Mouse (Mus musculus) lung, postnatal 0 days (tissue): ENCODE measurements around the gene Clybl.

Experiments used
- CTCF ChIP-seq: IDR thresholded peaks from 2 replicates; pipeline ENCODE4 v1.5.1; 2016; ENCODE audit warnings: antibody characterized with exemption, mild to moderate bottlenecking
- EP300 ChIP-seq: IDR thresholded peaks from 2 replicates; pipeline ENCODE4 v1.6.1; 2016; ENCODE audit warnings: antibody characterized with exemption, mild to moderate bottlenecking, control low read depth

- no peak for TF ChIP-seq CTCF
- no peak for TF ChIP-seq EP300
Measured at GRCm38 (mm10) chr14:122390935-122391334, 209.4 kb downstream of the Clybl start.
